Mouse (Mus musculus): ENCODE measurements around the gene Hipk3. TPM values are rescaled to one million over a fixed set of nuclear protein-coding genes. Genes with fewer than 3 reads are reported as not detected.

The Hipk3 gene
- polyA plus RNA-seq, 1 experiment from 2014 or later, result 13.6 TPM

DNA sequence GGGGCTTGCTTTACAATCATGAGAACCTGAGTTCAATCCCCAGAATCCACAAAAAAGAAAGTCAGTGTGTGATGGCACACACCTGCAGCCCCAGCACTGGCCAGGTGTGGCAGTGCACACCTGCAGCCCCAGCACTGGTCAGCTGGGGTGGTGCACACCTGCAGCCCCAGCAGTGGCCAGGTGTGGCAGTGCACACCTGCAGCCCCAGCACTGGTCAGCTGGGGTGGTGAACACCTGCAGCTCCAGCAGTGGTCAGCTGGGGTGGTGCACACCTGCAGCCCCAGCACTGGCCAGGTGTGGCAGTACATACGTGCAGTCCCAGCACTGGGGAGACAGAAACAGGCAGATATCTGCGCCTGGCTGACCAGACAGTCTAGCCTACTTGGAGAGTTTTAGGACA, 116.3 kb downstream of the Hipk3 start:
- Histone ChIP-seq H3K4me2 (replicated peaks) (no peak overlapping the region), H3K27me3 (no peaks in the 10 kb centered on the region), H3K9ac (no peak overlapping the region), H3K4me1 (0 out of 2 replicates have a peak, but pooled peaks cover 3% of the 10 kb centered on the region), H3K27ac (no peak overlapping the region), H3K36me3 (no peaks in the 10 kb centered on the region), H3K4me3 (no peak overlapping the region), H3K9me3 (replicated peaks) (no peaks in the 10 kb centered on the region)
- ATAC-seq (ENCODE audit: low FRiP score), result no peak
- WGBS, result 74% methylated on average over 2 of the region's 2 CpGs

MicroRNAs encoded within 50 kb of the gene (microRNA counts, 519-probe panel; counts per million panel counts)
- microRNA mmu-miR-1902, result 470 counts per million, percentile 58 among the panel's probes with 10 or more counts

Small RNAs within 50 kb of the gene (microRNA-seq; reads per million reads assigned to microRNA genes)
- gene Mir1902, result not detected

Other genes with a start within 250 kb of the Hipk3 start
- 4.2 and 4.7 TPM in 2 replicates for gene D430041D05Rik, start 83.4 kb downstream of the Hipk3 start, polyA plus RNA-seq (2016; fragmentation: Nextera tagmentation; extraction: Ambion mirVana)
- gene Cstf3, start 96.1 kb upstream of the Hipk3 start, polyA plus RNA-seq (2016; fragmentation: Nextera tagmentation; extraction: Ambion mirVana), result 105 TPM in 2 replicates
- gene Tcp11l1, start 217.7 kb upstream of the Hipk3 start, polyA plus RNA-seq (2016; fragmentation: Nextera tagmentation; extraction: Ambion mirVana), result 69.0 and 76.1 TPM in 2 replicates
- 0.18 TPM in 1 of 2 replicates, not detected in the other for gene Pin1rt1, start 221.9 kb upstream of the Hipk3 start, polyA plus RNA-seq (2016; fragmentation: Nextera tagmentation; extraction: Ambion mirVana)
- gene Depdc7, start 248.4 kb upstream of the Hipk3 start, polyA plus RNA-seq (2016; fragmentation: Nextera tagmentation; extraction: Ambion mirVana), result 2.6 and 2.8 TPM in 2 replicates

All from hindbrain, embryonic 12.5 days (tissue).